Mouse (Mus musculus) brain, adult 10 weeks (tissue): ENCODE data around the gene Vmn2r72. TPM values are rescaled to one million over a fixed set of nuclear protein-coding genes. Genes with fewer than 3 reads are reported as not detected.

Experiments
- polyA plus RNA-seq: library from polyadenylated mRNA; stranded (reverse); fragments of 350-450 nt; fragmentation: Illumina TruSeq; extraction: RNeasy Lipid Tissue Mini Kit (QIAGEN cat#74804); gene quantifications from one replicate; pipeline ENCODE4 v1.2.3, GENCODE M21; 2015; ENCODE audit warnings: low read depth, low replicate concordance

The Vmn2r72 gene
- not detected for polyA plus RNA-seq

GRCm38 (mm10) chr7:85754997-85755396 is at the start of gene Vmn2r72:
Gene Vmn2r72, minus strand, starts transcription at chr7:85755097.

Other genes with a start within 250 kb of the Vmn2r72 start
- not detected for gene Vmn2r71, start 192.0 kb downstream of the Vmn2r72 start, polyA plus RNA-seq
- gene Vmn2r70, start 185.9 kb downstream of the Vmn2r72 start, polyA plus RNA-seq, result not detected
- not detected for gene Vmn2r73, start 121.2 kb upstream of the Vmn2r72 start, polyA plus RNA-seq
- gene Vmn2r74, start 206.5 kb upstream of the Vmn2r72 start, polyA plus RNA-seq, result not detected